Comparison of ENCODE assay signal across 22 mouse cellular contexts in genomic region chr9:115568693-115569334, GRCm38 (mm10).
DNase-seq lines count a peak whose midpoint lies in the region; ATAC-seq and TF ChIP-seq lines count a peak whose summit lies in the region.
"Had no signal": no experiment of that assay in that cellular context is flagged by ENCODE, and none has a peak within 500 bp of the region (broad histone marks: within the 10 kb centered on the region; RNA-seq: fewer than 3 reads in every experiment).

No protein-coding gene starts in this region.

- H3K36me3 ChIP-seq in stomach, postnatal 0 days (ENCODE audit: control insufficient read depth, insufficient read depth, low read length) = no peaks in the 10 kb centered on the region
- H3K36me3 ChIP-seq: heart, embryonic 13.5 days; stomach, embryonic 15.5 days had no signal

- TF ChIP-seq CTCF in stomach, postnatal 0 days (IDR thresholded peaks at IDR 0.05; ENCODE audit: low read depth) = no peak

- no peaks in the 10 kb centered on the region for H3K27me3 ChIP-seq in stomach, postnatal 0 days (ENCODE audit: control insufficient read depth, insufficient read depth, low read length)
- H3K27me3 ChIP-seq: heart, embryonic 13.5 days; megakaryocyte, embryonic 14.5 days; Patski; stomach, embryonic 15.5 days had no signal

- no peak overlapping the region for H3K4me2 ChIP-seq in stomach, postnatal 0 days (replicated peaks; ENCODE audit: low read depth)
- H3K4me2 ChIP-seq: heart, embryonic 13.5 days; stomach, embryonic 15.5 days had no signal

- H3K27ac ChIP-seq in stomach, postnatal 0 days (replicated peaks) = no peak overlapping the region
- H3K27ac ChIP-seq: heart, embryonic 13.5 days; kidney, postnatal 0 days; stomach, embryonic 15.5 days had no signal

- no peak for TF ChIP-seq EP300 in stomach, postnatal 0 days (optimal IDR thresholded peaks at IDR 0.05)

- H3K4me3 ChIP-seq in stomach, postnatal 0 days (ENCODE audit: low read depth, low read length) = no peak overlapping the region
- H3K4me3 ChIP-seq: heart, embryonic 13.5 days; megakaryocyte, embryonic 14.5 days; stomach, embryonic 15.5 days had no signal

- H3K4me1 ChIP-seq in stomach, postnatal 0 days (replicated peaks; ENCODE audit: control insufficient read depth, insufficient read depth) = no peaks in the 10 kb centered on the region
- H3K4me1 ChIP-seq: heart, embryonic 13.5 days; stomach, embryonic 15.5 days had no signal

- no peaks in the 10 kb centered on the region for H3K9me3 ChIP-seq in stomach, postnatal 0 days (ENCODE audit: control insufficient read depth, low read length)
- H3K9me3 ChIP-seq: heart, embryonic 13.5 days; megakaryocyte, embryonic 14.5 days; stomach, embryonic 15.5 days had no signal

- DNase-seq in adrenal gland, postnatal 14 days = peak; percentile 55
- no peak for DNase-seq in adrenal gland, postnatal 25 days
- peak; percentile 15 for DNase-seq in kidney, postnatal 10 days
- no peak for DNase-seq in kidney, adult 11 months
- peak; percentile 61 for DNase-seq in lung, postnatal 25 days (ENCODE audit: low spot score)
- DNase-seq in stomach, postnatal 0 days (ENCODE audit: low spot score) = no peak
- DNase-seq in heart, adult 8-10 months (ENCODE audit: low spot score) = no peak
- DNase-seq: cerebellum, adult 8-10 months; heart, adult 11 months; heart, postnatal 36 days; right cerebral cortex, postnatal 25 days had no signal

- no peak overlapping the region for H3K9ac ChIP-seq in stomach, postnatal 0 days (ENCODE audit: low read length)
- H3K9ac ChIP-seq: heart, embryonic 13.5 days; stomach, embryonic 15.5 days had no signal

- WGBS in stomach, postnatal 0 days = 42% methylated on average over 7 of the region's 7 CpGs

- ATAC-seq in stomach, postnatal 0 days (ENCODE audit: low FRiP score, low TSS enrichment) = no peak
- ATAC-seq: activated CD4-positive, CD25-positive, alpha-beta regulatory T cell, adult 4 months; CD4-positive, CD25-positive, alpha-beta regulatory T cell, adult 4 months; forebrain, embryonic 16.5 days; hindbrain, embryonic 16.5 days; intestine, embryonic 16.5 days; midbrain, embryonic 16.5 days; Patski had no signal

Comparison
In these comparisons a context has a peak if more than half of its experiments do, and no peak if none do; other contexts are left out.
1. DNase-seq: peak in adrenal gland, postnatal 14 days (single experiment), kidney, postnatal 10 days (single experiment) and lung, postnatal 25 days (single experiment); none in adrenal gland, postnatal 25 days (single experiment), kidney, adult 11 months (single experiment), stomach, postnatal 0 days (single experiment) and heart, adult 8-10 months (single experiment).